ENCODE assay signal across 19 mouse cellular contexts in the genomic region with DNA sequence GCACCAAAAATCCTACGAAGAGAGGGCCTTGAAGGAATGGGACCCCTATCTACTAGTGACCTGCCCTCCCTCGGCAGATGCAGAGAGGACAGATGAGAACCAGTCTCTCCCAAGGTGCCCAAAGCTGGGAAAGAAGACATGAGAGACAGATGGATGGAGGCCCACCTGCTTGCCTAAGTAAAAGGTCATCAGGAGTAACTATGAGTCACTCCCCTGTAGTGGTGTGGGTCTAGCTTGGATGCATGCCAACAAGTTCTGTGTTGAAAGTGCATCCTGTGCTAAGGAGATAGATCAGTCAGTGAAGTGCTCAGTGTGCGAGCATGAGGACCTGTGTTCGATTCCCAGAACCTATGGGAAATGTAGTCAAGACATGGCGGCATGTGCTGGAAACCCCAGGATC. TPM values are rescaled to one million over a fixed set of nuclear protein-coding genes. Genes with fewer than 3 reads are reported as not detected.
DNase-seq lines count a peak whose midpoint lies in the region; ATAC-seq lines count a peak whose summit lies in the region.
"Had no signal": no experiment of that assay in that cellular context is flagged by ENCODE, and none has a peak within 500 bp of the region (broad histone marks: within the 10 kb centered on the region; RNA-seq: fewer than 3 reads in every experiment).

No protein-coding gene starts in this region.

- peak; percentile 8 to 20 for DNase-seq in cerebellum, postnatal 25 days
- no peak for DNase-seq in cerebellum, postnatal 14 days
- peak; percentile 67 for DNase-seq in 416B (ENCODE audit: low read depth)
- DNase-seq in B cell, adult 2 months, result peak; percentile 3 to 6
- DNase-seq: adrenal gland, adult 2 months; adrenal gland, postnatal 10 days; adrenal gland, postnatal 25 days; cerebellum, adult 11 months; cerebellum, adult 18-20 months; cerebellum, adult 9-11 months; cerebellum, postnatal 36 days; embryo, embryonic 11 days had no signal

- no peak for ATAC-seq in megakaryocyte, adult 5-6 weeks (ENCODE audit: poor library complexity, severe bottlenecking)
- ATAC-seq: forebrain, embryonic 14.5 days; forebrain, embryonic 16.5 days had no signal

RNA-seq across cellular contexts. Expression of gene Cadm4, which starts 2.9 kb away (rescaled TPM):
- not detected in 2 replicates for total RNA-seq in megakaryocyte, adult 5-6 weeks (2015)
- not detected in 2 replicates for total RNA-seq in megakaryocyte, adult 5-6 weeks (2017)
- total RNA-seq: common myeloid progenitor, adult 5-6 weeks had no signal

RNA-seq across cellular contexts. Expression of gene Plaur, which starts 16.6 kb away (rescaled TPM):
- 100 and 110 TPM in 2 replicates for total RNA-seq in megakaryocyte, adult 5-6 weeks (2015)
- total RNA-seq in megakaryocyte, adult 5-6 weeks (2017), result 96.3 and 124 TPM in 2 replicates

RNA-seq across cellular contexts. Expression of gene Irgc1, which starts 26.8 kb away (rescaled TPM):
- total RNA-seq in megakaryocyte, adult 5-6 weeks (2015), result 0.74 and 1.8 TPM in 2 replicates
- 0.66 and 0.94 TPM in 2 replicates for total RNA-seq in megakaryocyte, adult 5-6 weeks (2017)
- total RNA-seq: adrenal gland, adult 2 months; adrenal gland, postnatal 25 days; adrenal gland, postnatal 4 days; common myeloid progenitor, adult 5-6 weeks; ES-E14; MEL had no signal

RNA-seq across cellular contexts. Expression of gene Zfp428, which starts 27.9 kb away (rescaled TPM):
- total RNA-seq in megakaryocyte, adult 5-6 weeks (2015), result 0.69 TPM in 1 of 2 replicates, not detected in the other
- total RNA-seq in megakaryocyte, adult 5-6 weeks (2017), result 0.40 TPM in 1 of 2 replicates, not detected in the other

RNA-seq across cellular contexts. Expression of gene AC161166.1, which starts 33.3 kb away (rescaled TPM):
- not detected in 2 replicates for total RNA-seq in megakaryocyte, adult 5-6 weeks (2015)
- not detected in 2 replicates for total RNA-seq in megakaryocyte, adult 5-6 weeks (2017)
- total RNA-seq: adrenal gland, adult 2 months; adrenal gland, postnatal 10 days; adrenal gland, postnatal 25 days; adrenal gland, postnatal 4 days; common myeloid progenitor, adult 5-6 weeks; MEL had no signal

Comparison
In these comparisons a context has a peak if more than half of its experiments do, and no peak if none do; other contexts are left out.
1. DNase-seq: peak in cerebellum, postnatal 25 days (2 of 2), 416B (single experiment) and B cell, adult 2 months (2 of 2); none in cerebellum, postnatal 14 days (0 of 2).